Mouse (Mus musculus) ES-Bruce4 (cell line): Measurements from ENCODE around the gene D930048N14Rik.

Experiments
- CTCF ChIP-seq: IDR thresholded peaks from one replicate; pipeline ENCODE4 v1.8.1; 2011; ENCODE audit warnings: low read depth, low read length
- POLR2A ChIP-seq: IDR thresholded peaks from one replicate; pipeline ENCODE4 v1.8.1; 2011; ENCODE audit warnings: low read length; ENCODE audit not compliant: insufficient read depth

DNA sequence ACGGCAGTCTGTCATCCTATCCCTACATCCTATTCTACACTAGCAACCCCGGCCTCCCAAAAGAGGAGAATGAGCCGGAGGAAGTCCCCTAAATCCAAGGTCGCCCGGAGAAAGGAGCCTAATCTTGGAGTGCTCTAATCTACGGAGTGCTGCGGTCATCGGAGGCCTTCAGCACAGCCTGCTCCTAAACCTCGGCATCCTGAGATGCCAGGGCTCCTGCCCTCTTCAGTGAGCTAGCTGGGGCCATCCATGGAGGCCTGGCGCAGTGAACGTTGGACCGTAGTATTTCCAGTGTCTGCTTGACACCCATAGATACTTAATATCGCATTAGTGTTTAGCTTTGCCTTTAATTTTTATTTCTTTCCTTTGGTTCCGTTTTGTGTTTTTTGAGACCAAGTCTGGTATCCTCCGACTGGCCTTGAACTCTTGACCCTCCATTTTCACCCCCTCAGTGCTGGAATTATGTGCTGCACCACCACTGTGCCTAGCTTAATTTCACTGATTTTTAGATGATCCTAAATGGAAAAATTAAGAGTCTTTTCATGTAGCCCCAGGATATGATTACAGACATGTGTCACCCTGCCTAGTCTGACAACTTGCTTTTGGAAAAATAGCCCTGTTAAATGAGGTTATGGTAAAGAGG, 43.5 kb upstream of the D930048N14Rik start:
- TF ChIP-seq CTCF (no peak), POLR2A (no peak)
